Mouse (Mus musculus): Measurements from ENCODE around the gene Arl3.

- no peak for TF ChIP-seq CTCF (IDR thresholded peaks at IDR 0.05; ENCODE audit: borderline replicate concordance, insufficient read depth, low read depth, low read length)
- no peak for TF ChIP-seq POLR2A (IDR thresholded peaks at IDR 0.05; ENCODE audit: borderline replicate concordance, insufficient read depth, low read length)
Measured at GRCm38 (mm10) chr19:46600371-46600770, 27.4 kb upstream of the Arl3 start.

Measured in cerebellum, adult 2 months (tissue).